8 mouse cellular contexts compared by ENCODE assay signal in the genomic region with DNA sequence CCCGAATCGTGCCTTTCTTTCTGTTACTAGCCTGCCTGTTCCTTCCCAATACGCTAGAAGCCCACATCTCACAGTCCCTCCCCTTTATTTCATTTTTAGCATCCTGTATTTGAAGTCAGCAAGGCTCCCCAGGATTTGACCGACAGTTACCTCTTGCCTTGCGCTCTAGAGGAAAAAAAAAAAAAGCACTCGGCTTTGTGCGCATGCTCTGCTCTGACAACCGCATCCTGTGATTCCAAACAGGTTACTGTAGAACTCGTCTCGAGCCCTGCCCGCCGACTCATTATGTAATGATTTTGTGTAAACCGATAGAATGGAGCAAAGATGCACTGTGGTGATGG. TPM values are rescaled to one million over a fixed set of nuclear protein-coding genes. Genes with fewer than 3 reads are reported as not detected.
DNase-seq lines count a peak whose midpoint lies in the region; ATAC-seq and TF ChIP-seq lines count a peak whose summit lies in the region.

No protein-coding gene starts in this region.

- H3K79me2 ChIP-seq in CH12.LX (replicated peaks; ENCODE audit: control insufficient read depth, extremely low read depth, insufficient read depth, poor library complexity, severe bottlenecking): no peaks in the 10 kb centered on the region

- peak overlapping the region; percentile 70 for H3K9ac ChIP-seq in CH12.LX (ENCODE audit: insufficient read depth, low read depth)
- peak overlapping the region; percentile 92 for H3K9ac ChIP-seq in forebrain, postnatal 0 days
- H3K9ac ChIP-seq in hindbrain, embryonic 15.5 days: peak overlapping the region; percentile 82

- in situ Hi-C loops in CH12.LX (cut with MboI; ENCODE audit: low pct_ligation_motif_present, low pct_unique_long_range_greater_than_20kb, low sequenced_read_pairs): no loop called here

- H3K9me3 ChIP-seq in CH12.LX (replicated peaks; ENCODE audit: low read length): peaks cover 8% of the 10 kb centered on the region
- H3K9me3 ChIP-seq in forebrain, postnatal 0 days (ENCODE audit: low read length): peaks cover under 1% of the 10 kb centered on the region; the same call in 1 of the 2 replicates
- peaks cover under 1% of the 10 kb centered on the region; the same call in 1 of the 2 replicates for H3K9me3 ChIP-seq in hindbrain, embryonic 15.5 days

- H3K4me2 ChIP-seq in CH12.LX (ENCODE audit: insufficient read depth, low read depth, poor library complexity, severe bottlenecking): peak overlapping the region; percentile 91
- peak overlapping the region; percentile 93 for H3K4me2 ChIP-seq in forebrain, postnatal 0 days (ENCODE audit: low read depth)
- peak overlapping the region; percentile 95 for H3K4me2 ChIP-seq in hindbrain, embryonic 15.5 days

- H3K27me3 ChIP-seq in CH12.LX (replicated peaks): peaks cover 60% of the 10 kb centered on the region
- no peaks in the 10 kb centered on the region for H3K27me3 ChIP-seq in forebrain, postnatal 0 days (ENCODE audit: insufficient read depth, low read length)
- no peaks in the 10 kb centered on the region for H3K27me3 ChIP-seq in hindbrain, embryonic 15.5 days

- H3K4me3 ChIP-seq in CH12.LX (replicated peaks in 1 of 3; ENCODE audit: low read depth in 2 of 3, low read length in 2 of 3, poor library complexity in 1 of 3): peak overlapping the region; percentile 49 to 78 (median 52)
- H3K4me3 ChIP-seq in forebrain, postnatal 0 days (ENCODE audit: low read depth, low read length): peak overlapping the region; percentile 83
- H3K4me3 ChIP-seq in hindbrain, embryonic 15.5 days: peak overlapping the region; percentile 90

- ATAC-seq in forebrain, postnatal 0 days: peak; percentile 63
- ATAC-seq in hindbrain, embryonic 15.5 days (ENCODE audit: low FRiP score, low read depth): peak; percentile 52; the same call in 1 of the 2 replicates

- TF ChIP-seq CTCF in CH12.LX (conservative IDR thresholded peaks at IDR 0.05 in 1 of 2, IDR thresholded peaks at IDR 0.05 in 1 of 2; ENCODE audit: low read depth in 2 of 2, low read length in 2 of 2): no peak
- no peak for TF ChIP-seq CTCF in forebrain, postnatal 0 days (IDR thresholded peaks at IDR 0.05; ENCODE audit: low read depth)

- peak overlapping the region; percentile 25; the same call in 1 of the 2 replicates for H3K27ac ChIP-seq in CH12.LX (ENCODE audit: insufficient read depth, low read depth)
- H3K27ac ChIP-seq in forebrain, postnatal 0 days (ENCODE audit: low read depth, low read length): peak overlapping the region; percentile 93
- peak overlapping the region; percentile 84 for H3K27ac ChIP-seq in hindbrain, embryonic 15.5 days (replicated peaks)

- peaks cover 8 to 37% of the 10 kb centered on the region in 2 experiments for H3K4me1 ChIP-seq in CH12.LX (ENCODE audit: control insufficient read depth in 1 of 2, insufficient read depth in 2 of 2)
- no peaks in the 10 kb centered on the region for H3K4me1 ChIP-seq in forebrain, postnatal 0 days (ENCODE audit: insufficient read depth)
- peaks cover 44% of the 10 kb centered on the region for H3K4me1 ChIP-seq in hindbrain, embryonic 15.5 days (replicated peaks)

- DNase-seq in CH12.LX (ENCODE audit: extremely low read depth) (peak; percentile 42), MN1 (ENCODE audit: low spot score) (no peak)
- DNase-seq in c-Kit-positive CD71-positive TER-119-positive erythroid progenitor cells, embryonic 14.5 days (ENCODE audit: low spot score): peak; percentile 38
- DNase-seq in forebrain, postnatal 0 days: peak; percentile 89
- peak; percentile 75 to 83 for DNase-seq in left cerebral cortex, adult 18-20 months (ENCODE audit: low spot score in 2 of 2)
- DNase-seq in lung, postnatal 36 days: peak; percentile 81
- DNase-seq in right cerebral cortex, adult 2 months (ENCODE audit: low spot score in 2 of 2): peak; percentile 81 to 85

- TF ChIP-seq EP300 in CH12.LX (IDR thresholded peaks at IDR 0.05; ENCODE audit: low read length): no peak

- dilution Hi-C loops in CH12.LX (cut with MboI; ENCODE audit: extremely low pct_ligation_motif_present, extremely low pct_unique_long_range_greater_than_20kb, low sequenced_read_pairs): no loop called here

- WGBS in forebrain, postnatal 0 days: 0% methylated on average over 13 of the region's 13 CpGs
- 0% methylated on average over 13 of the region's 13 CpGs for WGBS in hindbrain, embryonic 15.5 days

- no peaks in the 10 kb centered on the region for H3K36me3 ChIP-seq in CH12.LX (replicated peaks in 1 of 2; ENCODE audit: control insufficient read depth in 1 of 2, insufficient read depth in 1 of 2, low read length in 1 of 2)
- H3K36me3 ChIP-seq in forebrain, postnatal 0 days (ENCODE audit: insufficient read depth): no peaks in the 10 kb centered on the region
- H3K36me3 ChIP-seq in hindbrain, embryonic 15.5 days: no peaks in the 10 kb centered on the region

- no peak for TF ChIP-seq POLR2A in CH12.LX (IDR thresholded peaks at IDR 0.05; ENCODE audit: low read depth, low read length)

- no peak for TF ChIP-seq RAD21 in CH12.LX (IDR thresholded peaks at IDR 0.05; ENCODE audit: low read depth, low read length)

TF ChIP-seq in CH12.LX, 34 proteins besides CTCF, POLR2A, EP300 and RAD21:
- TF ChIP-seq SMC3 (IDR thresholded peaks at IDR 0.05; ENCODE audit: low read depth, low read length) (no peak), ZNF384 (IDR thresholded peaks at IDR 0.05; ENCODE audit: low read depth, low read length) (peak; percentile 98), NRF1 (IDR thresholded peaks at IDR 0.05; ENCODE audit: low read depth, low read length) (peak; percentile 88)

RNA-seq across cellular contexts. Expression of gene Abcg1, which starts 1.2 kb away (rescaled TPM):
- total RNA-seq in CH12.LX (2012; rRNA removed): 4.6 and 5.2 TPM in 2 replicates
- total RNA-seq in CH12.LX (2014; rRNA removed): 1.9 and 2.2 TPM in 2 replicates
- polyA plus RNA-seq in CH12.LX (2012; ENCODE audit: insufficient read length, low read depth): 1.7 and 2.2 TPM in 2 replicates
- 16.8 and 24.2 TPM in 2 replicates for total RNA-seq in forebrain, postnatal 0 days (2014; rRNA removed)
- polyA plus RNA-seq in forebrain, postnatal 0 days (2015; fragmentation: Nextera tagmentation; extraction: Ambion mirVana): 11.1 and 16.1 TPM in 2 replicates
- 19.9 TPM in 2 replicates for polyA plus RNA-seq in hindbrain, embryonic 15.5 days (2015; fragmentation: Nextera tagmentation; extraction: Ambion mirVana)
- 10 to 100 TPM; 70.5 to 80.0 TPM for total RNA-seq in left cerebral cortex, adult 18-20 months (2021)

Comparison
In these comparisons a context has a peak if more than half of its experiments do, and no peak if none do; other contexts are left out.
1. H3K27ac ChIP-seq: peak in every context shown above with its lines; median percentile 93 in forebrain, postnatal 0 days; 84 in hindbrain, embryonic 15.5 days; 25 in CH12.LX.